10 mouse cellular contexts compared by ENCODE assay signal in the genomic region with DNA sequence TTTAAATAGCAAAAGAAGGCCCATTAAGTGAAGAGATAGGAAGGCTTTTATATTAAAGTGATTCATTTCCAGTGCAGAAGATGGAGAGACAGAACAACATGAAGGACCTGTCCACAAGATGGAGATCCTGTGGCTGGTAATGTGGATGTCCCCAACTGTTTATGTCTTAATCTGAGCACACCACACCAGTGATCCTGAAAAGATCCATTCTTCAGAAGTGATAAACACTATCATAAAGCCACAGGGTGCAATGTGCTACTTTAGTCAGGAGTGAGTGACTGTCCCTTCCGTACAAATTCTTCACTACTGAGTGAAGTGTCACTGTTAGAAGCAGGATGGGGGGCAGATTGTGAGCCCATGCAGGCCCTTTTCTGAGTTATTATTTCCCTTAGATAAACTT. TPM values are rescaled to one million over a fixed set of nuclear protein-coding genes. Genes with fewer than 3 reads are reported as not detected.
DNase-seq lines count a peak whose midpoint lies in the region; ATAC-seq and TF ChIP-seq lines count a peak whose summit lies in the region.
"Had no signal": no experiment of that assay in that cellular context is flagged by ENCODE, and none has a peak within 500 bp of the region (broad histone marks: within the 10 kb centered on the region; RNA-seq: fewer than 3 reads in every experiment).

No protein-coding gene starts in this region.

- TF ChIP-seq CTCF in bone marrow, adult 2 months (IDR thresholded peaks at IDR 0.05; ENCODE audit: control insufficient read depth, insufficient read depth, low read length) = no peak

- TF ChIP-seq POLR2A in bone marrow, adult 2 months (IDR thresholded peaks at IDR 0.05; ENCODE audit: borderline replicate concordance, control insufficient read depth, low read depth, low read length) = no peak

- H3K4me3 ChIP-seq in heart, embryonic 16.5 days (ENCODE audit: low read length) = peak overlapping the region; percentile 99; the same call in 1 of the 2 replicates
- H3K4me3 ChIP-seq in bone marrow, adult 2 months (replicated peaks; ENCODE audit: control insufficient read depth, low read depth, low read length) = peak overlapping the region; percentile 40
- peak overlapping the region; percentile 89 for H3K4me3 ChIP-seq in hindbrain, embryonic 11.5 days (ENCODE audit: low read depth, low read length)

- H3K36me3 ChIP-seq in heart, embryonic 16.5 days (ENCODE audit: control insufficient read depth, insufficient read depth) = peaks cover 2% of the 10 kb centered on the region; the same call in 1 of the 2 replicates
- H3K36me3 ChIP-seq in hindbrain, embryonic 11.5 days (ENCODE audit: control insufficient read depth, insufficient read depth, low read length) = no peaks in the 10 kb centered on the region

- no peak for ATAC-seq in heart, embryonic 16.5 days (replicated peaks; ENCODE audit: extremely low read depth, insufficient read depth, low FRiP score)
- no peak for ATAC-seq in hindbrain, embryonic 11.5 days (ENCODE audit: low FRiP score)
- peak; percentile 17 for ATAC-seq in megakaryocyte progenitor cell, adult 5-6 weeks (replicated peaks; ENCODE audit: poor library complexity)

- H3K27me3 ChIP-seq in heart, embryonic 16.5 days (ENCODE audit: control insufficient read depth, insufficient read depth, low read length) = no peaks in the 10 kb centered on the region
- no peaks in the 10 kb centered on the region for H3K27me3 ChIP-seq in hindbrain, embryonic 11.5 days (ENCODE audit: control insufficient read depth, insufficient read depth, low read length)

- H3K4me2 ChIP-seq in heart, embryonic 16.5 days (ENCODE audit: low read depth, low read length) = peak overlapping the region; percentile 94
- H3K4me2 ChIP-seq in hindbrain, embryonic 11.5 days (replicated peaks; ENCODE audit: low read depth, low read length) = peak overlapping the region; percentile 85; the same call in 1 of the 2 replicates

- H3K4me1 ChIP-seq in heart, embryonic 16.5 days (ENCODE audit: control insufficient read depth, insufficient read depth, low read length) = peaks cover 7% of the 10 kb centered on the region
- H3K4me1 ChIP-seq in bone marrow, adult 2 months (ENCODE audit: control insufficient read depth, insufficient read depth, low read length) = no peaks in the 10 kb centered on the region; the same call in 1 of the 2 replicates
- 0 out of 2 replicates have a peak, but pooled peaks cover 3% of the 10 kb centered on the region for H3K4me1 ChIP-seq in hindbrain, embryonic 11.5 days (replicated peaks; ENCODE audit: control insufficient read depth, insufficient read depth, low read length)

- H3K27ac ChIP-seq in heart, embryonic 16.5 days (ENCODE audit: low read length) = no peak overlapping the region
- H3K27ac ChIP-seq in bone marrow, adult 2 months (ENCODE audit: control insufficient read depth, insufficient read depth, low read depth, low read length, poor library complexity) = no peak overlapping the region
- no peak overlapping the region for H3K27ac ChIP-seq in hindbrain, embryonic 11.5 days (ENCODE audit: low read depth, low read length)

- no peak for DNase-seq in heart, adult 18-20 months
- DNase-seq in hindbrain, embryonic 11.5 days (ENCODE audit: low spot score) = no peak
- no peak for DNase-seq in frontal cortex, postnatal 10 days (ENCODE audit: low spot score in 2 of 2)
- no peak for DNase-seq in thymus, postnatal 0 days (ENCODE audit: low spot score)
- no peak for DNase-seq in thymus, postnatal 10 days (ENCODE audit: low spot score in 2 of 2)
- DNase-seq: cerebellum, adult 9-11 months; spleen, adult 18-20 months had no signal

- WGBS in heart, embryonic 16.5 days = 84% methylated on average over 1 of the region's 1 CpGs
- WGBS in bone marrow, adult 2 months = 60% methylated on average over 1 of the region's 1 CpGs
- WGBS in hindbrain, embryonic 11.5 days = 94% methylated on average over 1 of the region's 1 CpGs

- no peak overlapping the region for H3K9ac ChIP-seq in heart, embryonic 16.5 days (ENCODE audit: low read length)
- H3K9ac ChIP-seq in hindbrain, embryonic 11.5 days (ENCODE audit: low read depth, low read length) = 0 out of 2 replicates have a peak overlapping the region, but pooled peaks have one; percentile 17

- no peaks in the 10 kb centered on the region for H3K9me3 ChIP-seq in heart, embryonic 16.5 days (replicated peaks; ENCODE audit: control insufficient read depth, low read length)
- no peaks in the 10 kb centered on the region for H3K9me3 ChIP-seq in hindbrain, embryonic 11.5 days (ENCODE audit: control insufficient read depth, low read length)

RNA-seq across cellular contexts. Expression of a gene that starts 1.5 kb away (rescaled TPM):
- 5.7 and 5.8 TPM in 2 replicates for polyA plus RNA-seq in heart, embryonic 16.5 days (2015; fragmentation: Nextera tagmentation; extraction: Ambion mirVana)
- total RNA-seq in heart, adult 18-20 months (2021) = 1 to 10 TPM; 9.0 TPM
- 7.4 and 8.4 TPM in 2 replicates for polyA plus RNA-seq in bone marrow, adult 2 months (2011; ENCODE audit: insufficient read depth, insufficient read length, low replicate concordance, missing spikeins)
- 17.0 and 18.1 TPM in 2 replicates for polyA plus RNA-seq in hindbrain, embryonic 11.5 days (2014; fragmentation: Nextera tagmentation; extraction: Ambion mirVana)
- total RNA-seq in megakaryocyte progenitor cell, adult 5-6 weeks (2015) = 16.8 and 20.2 TPM in 2 replicates
- total RNA-seq in megakaryocyte progenitor cell, adult 5-6 weeks (2017) = 8.9 and 11.0 TPM in 2 replicates
- polyA plus RNA-seq in thymus, postnatal 0 days (2015; fragmentation: Nextera tagmentation; extraction: Ambion mirVana) = 6.3 and 7.5 TPM in 2 replicates

RNA-seq across cellular contexts. Expression of a gene that starts 21.9 kb away (rescaled TPM):
- polyA plus RNA-seq in heart, embryonic 16.5 days (2015; fragmentation: Nextera tagmentation; extraction: Ambion mirVana) = 38.3 and 44.8 TPM in 2 replicates
- 10 to 100 TPM; 26.4 to 26.7 TPM for total RNA-seq in heart, adult 18-20 months (2021)
- polyA plus RNA-seq in bone marrow, adult 2 months (2011; ENCODE audit: insufficient read depth, insufficient read length, low replicate concordance, missing spikeins) = 132 and 202 TPM in 2 replicates
- 74.1 and 77.6 TPM in 2 replicates for polyA plus RNA-seq in hindbrain, embryonic 11.5 days (2014; fragmentation: Nextera tagmentation; extraction: Ambion mirVana)
- 34.5 and 39.3 TPM in 2 replicates for total RNA-seq in megakaryocyte progenitor cell, adult 5-6 weeks (2015)
- total RNA-seq in megakaryocyte progenitor cell, adult 5-6 weeks (2017) = 50.7 and 56.0 TPM in 2 replicates
- 65.7 and 76.3 TPM in 2 replicates for polyA plus RNA-seq in thymus, postnatal 0 days (2015; fragmentation: Nextera tagmentation; extraction: Ambion mirVana)

RNA-seq across cellular contexts. Expression of a gene that starts 40.6 kb away (rescaled TPM):
- 52.4 and 52.8 TPM in 2 replicates for polyA plus RNA-seq in heart, embryonic 16.5 days (2015; fragmentation: Nextera tagmentation; extraction: Ambion mirVana)
- total RNA-seq in heart, adult 18-20 months (2021) = 10 to 100 TPM; 30.6 to 32.5 TPM
- 28.2 and 52.6 TPM in 2 replicates for polyA plus RNA-seq in bone marrow, adult 2 months (2011; ENCODE audit: insufficient read depth, insufficient read length, low replicate concordance, missing spikeins)
- 94.6 and 103 TPM in 2 replicates for polyA plus RNA-seq in hindbrain, embryonic 11.5 days (2014; fragmentation: Nextera tagmentation; extraction: Ambion mirVana)
- 78.5 and 79.7 TPM in 2 replicates for total RNA-seq in megakaryocyte progenitor cell, adult 5-6 weeks (2015)
- total RNA-seq in megakaryocyte progenitor cell, adult 5-6 weeks (2017) = 71.3 and 72.4 TPM in 2 replicates
- 85.1 and 92.5 TPM in 2 replicates for polyA plus RNA-seq in thymus, postnatal 0 days (2015; fragmentation: Nextera tagmentation; extraction: Ambion mirVana)

RNA-seq across cellular contexts. Expression of a gene that starts 42.5 kb away (rescaled TPM):
- polyA plus RNA-seq in heart, embryonic 16.5 days (2015; fragmentation: Nextera tagmentation; extraction: Ambion mirVana) = not detected in 2 replicates
- not detected for total RNA-seq in heart, adult 18-20 months (2021)
- polyA plus RNA-seq in bone marrow, adult 2 months (2011; ENCODE audit: insufficient read depth, insufficient read length, low replicate concordance, missing spikeins) = not detected in 2 replicates
- not detected in 2 replicates for polyA plus RNA-seq in hindbrain, embryonic 11.5 days (2014; fragmentation: Nextera tagmentation; extraction: Ambion mirVana)
- total RNA-seq in megakaryocyte progenitor cell, adult 5-6 weeks (2015) = not detected in 2 replicates
- total RNA-seq in megakaryocyte progenitor cell, adult 5-6 weeks (2017) = not detected in 2 replicates
- polyA plus RNA-seq in thymus, postnatal 0 days (2015; fragmentation: Nextera tagmentation; extraction: Ambion mirVana) = not detected in 2 replicates

RNA-seq across cellular contexts. Expression of a gene that starts 50.4 kb away (rescaled TPM):
- 56.6 and 63.4 TPM in 2 replicates for polyA plus RNA-seq in heart, embryonic 16.5 days (2015; fragmentation: Nextera tagmentation; extraction: Ambion mirVana)
- total RNA-seq in heart, adult 18-20 months (2021) = 1 to 10 TPM; 7.0 to 7.2 TPM
- polyA plus RNA-seq in bone marrow, adult 2 months (2011; ENCODE audit: insufficient read depth, insufficient read length, low replicate concordance, missing spikeins) = 5.6 and 6.9 TPM in 2 replicates
- 2.6 and 3.1 TPM in 2 replicates for polyA plus RNA-seq in hindbrain, embryonic 11.5 days (2014; fragmentation: Nextera tagmentation; extraction: Ambion mirVana)
- total RNA-seq in megakaryocyte progenitor cell, adult 5-6 weeks (2015) = 0.12 and 0.20 TPM in 2 replicates
- total RNA-seq in megakaryocyte progenitor cell, adult 5-6 weeks (2017) = not detected in 2 replicates
- 7.5 and 8.3 TPM in 2 replicates for polyA plus RNA-seq in thymus, postnatal 0 days (2015; fragmentation: Nextera tagmentation; extraction: Ambion mirVana)

Comparison
In these comparisons a context has a peak if more than half of its experiments do, and no peak if none do; other contexts are left out.
1. H3K4me3 ChIP-seq: peak in every context shown above with its lines; median percentile 99 in heart, embryonic 16.5 days; 89 in hindbrain, embryonic 11.5 days; 40 in bone marrow, adult 2 months.